Mouse (Mus musculus) embryonic facial prominence, embryonic 12.5 days (tissue): ENCODE measurements at regions not wholly inside any gene's neighbourhood (a gene's known extent, or its start where the extent isn't known, plus 50 kb on each side); places are given as distances from the start of the nearest gene placed in this dataset.

ENCODE experiments used
- ATAC-seq: fragments of 200-750 bp; cut with Nextera tagmentation; 2 replicates; pipeline ENCODE4 v1.8.0; 2017; ENCODE audit not compliant: insufficient number of reproducible peaks, insufficient read depth, low FRiP score, low TSS enrichment
- H3K27ac ChIP-seq: fragments of 300-500 bp; sonication (generic); 2 replicates; pipeline ENCODE4 v1.5.1; 2016; ENCODE audit warnings: mild to moderate bottlenecking
- H3K27me3 ChIP-seq: fragments of 300-500 bp; sonication (generic); 2 replicates; pipeline ENCODE4 v1.6.1; 2016; ENCODE audit warnings: mild to moderate bottlenecking, moderate library complexity
- H3K36me3 ChIP-seq: fragments of 300-500 bp; sonication (generic); 2 replicates; pipeline ENCODE4 v1.6.1; 2016; ENCODE audit warnings: mild to moderate bottlenecking
- H3K4me1 ChIP-seq: fragments of 300-500 bp; sonication (generic); 2 replicates; pipeline ENCODE4 v1.6.1; 2016
- H3K4me2 ChIP-seq: fragments of 300-500 bp; sonication (generic); replicated peaks from 2 replicates; pipeline ENCODE4 v1.6.1; 2016; ENCODE audit warnings: mild to moderate bottlenecking, moderate library complexity
- H3K4me3 ChIP-seq: fragments of 300-500 bp; sonication (generic); 2 replicates; pipeline ENCODE4 v1.5.1; 2016; ENCODE audit warnings: mild to moderate bottlenecking
- H3K9ac ChIP-seq: fragments of 300-500 bp; sonication (generic); 2 replicates; pipeline ENCODE4 v1.6.1; 2016; ENCODE audit warnings: mild to moderate bottlenecking, moderate library complexity
- H3K9me3 ChIP-seq: fragments of 300-500 bp; sonication (generic); 2 replicates; pipeline ENCODE4 v1.6.1; 2016; ENCODE audit warnings: mild to moderate bottlenecking, moderate library complexity
- WGBS: fragments of 180-500 bp; shearing (Covaris S2); methylation state at CpG from one replicate; pipeline ENCODE4 v1.1.7; 2016; 5-methylcytosine and 5-hydroxymethylcytosine counted together

GRCm38 (mm10) chr1:183756716-183757115 is 256.4 kb upstream of the Dusp10 start:
- no peak for ATAC-seq

GRCm38 (mm10) chr1:183763864-183764726 is 249.0 kb upstream of the Dusp10 start:
- Histone ChIP-seq H3K4me3 (no peak overlapping the region), H3K4me1 (no peaks in the 10 kb centered on the region), H3K9ac (no peak overlapping the region), H3K27me3 (no peaks in the 10 kb centered on the region), H3K27ac (no peak overlapping the region), H3K36me3 (no peaks in the 10 kb centered on the region), H3K9me3 (no peaks in the 10 kb centered on the region), H3K4me2 (no peak overlapping the region)
- 58% methylated on average over 11 of the region's 11 CpGs for WGBS
- ATAC-seq, result no peak

More at GRCm38 (mm10) chr1:183756716-183757115, 256.4 kb upstream of the Dusp10 start:
- Histone ChIP-seq H3K27me3 (no peaks in the 10 kb centered on the region), H3K4me3 (no peak overlapping the region), H3K27ac (no peak overlapping the region), H3K9me3 (no peaks in the 10 kb centered on the region), H3K36me3 (no peaks in the 10 kb centered on the region), H3K4me2 (no peak overlapping the region), H3K4me1 (no peaks in the 10 kb centered on the region), H3K9ac (no peak overlapping the region)
- WGBS, result 78% methylated on average over 8 of the region's 8 CpGs

GRCm38 (mm10) chr1:183772844-183773243 is 240.3 kb upstream of the Dusp10 start:
- 89% methylated on average over 6 of the region's 6 CpGs for WGBS
- no peaks in the 10 kb centered on the region for H3K4me1 ChIP-seq
- no peak overlapping the region for H3K4me2 ChIP-seq
- no peak for ATAC-seq
- no peak overlapping the region for H3K4me3 ChIP-seq
- H3K36me3 ChIP-seq, result no peaks in the 10 kb centered on the region
- H3K27ac ChIP-seq, result no peak overlapping the region
- no peaks in the 10 kb centered on the region for H3K27me3 ChIP-seq
- no peak overlapping the region for H3K9ac ChIP-seq
- no peaks in the 10 kb centered on the region for H3K9me3 ChIP-seq

GRCm38 (mm10) chr1:183780180-183780579 is 232.9 kb upstream of the Dusp10 start:
- no peaks in the 10 kb centered on the region for H3K4me1 ChIP-seq
- H3K36me3 ChIP-seq, result no peaks in the 10 kb centered on the region
- H3K9ac ChIP-seq, result no peak overlapping the region
- no peaks in the 10 kb centered on the region for H3K9me3 ChIP-seq
- H3K27ac ChIP-seq, result no peak overlapping the region
- no peaks in the 10 kb centered on the region for H3K27me3 ChIP-seq
- H3K4me3 ChIP-seq, result no peak overlapping the region
- WGBS, result 92% methylated on average over 9 of the region's 9 CpGs
- no peak overlapping the region for H3K4me2 ChIP-seq
- no peak for ATAC-seq

GRCm38 (mm10) chr1:183780779-183781178 is 232.3 kb upstream of the Dusp10 start:
- Histone ChIP-seq H3K9me3 (no peaks in the 10 kb centered on the region), H3K27ac (no peak overlapping the region), H3K4me2 (no peak overlapping the region), H3K4me1 (no peaks in the 10 kb centered on the region), H3K27me3 (no peaks in the 10 kb centered on the region), H3K4me3 (no peak overlapping the region), H3K36me3 (no peaks in the 10 kb centered on the region), H3K9ac (no peak overlapping the region)
- ATAC-seq, result no peak
- 42% methylated on average over 4 of the region's 4 CpGs for WGBS

- Histone ChIP-seq H3K4me2 (no peak overlapping the region), H3K9ac (no peak overlapping the region), H3K9me3 (no peaks in the 10 kb centered on the region), H3K36me3 (no peaks in the 10 kb centered on the region), H3K4me1 (no peaks in the 10 kb centered on the region), H3K27me3 (no peaks in the 10 kb centered on the region), H3K4me3 (no peak overlapping the region), H3K27ac (0 out of 2 replicates have a peak overlapping the region, but pooled peaks have one; percentile 19)
- no peak for ATAC-seq
- WGBS, result 44% methylated on average over 8 of the region's 8 CpGs
Measured at GRCm38 (mm10) chr1:183783440-183784130, 229.5 kb upstream of the Dusp10 start.

GRCm38 (mm10) chr1:183792230-183792813 is 220.8 kb upstream of the Dusp10 start:
- ATAC-seq, result no peak
- Histone ChIP-seq H3K4me3 (no peak overlapping the region), H3K4me2 (no peak overlapping the region), H3K9me3 (no peaks in the 10 kb centered on the region), H3K27ac (no peak overlapping the region), H3K27me3 (no peaks in the 10 kb centered on the region), H3K9ac (no peak overlapping the region), H3K36me3 (no peaks in the 10 kb centered on the region), H3K4me1 (peaks cover 6% of the 10 kb centered on the region; the same call in 1 of the 2 replicates)
- 75% methylated on average over 7 of the region's 7 CpGs for WGBS

GRCm38 (mm10) chr1:183793324-183793723 is 219.8 kb upstream of the Dusp10 start:
- Histone ChIP-seq H3K4me3 (no peak overlapping the region), H3K4me1 (peaks cover 6% of the 10 kb centered on the region; the same call in 1 of the 2 replicates), H3K9me3 (no peaks in the 10 kb centered on the region), H3K27ac (no peak overlapping the region), H3K27me3 (no peaks in the 10 kb centered on the region), H3K36me3 (no peaks in the 10 kb centered on the region), H3K9ac (no peak overlapping the region), H3K4me2 (no peak overlapping the region)
- 80% methylated on average over 4 of the region's 4 CpGs for WGBS
- ATAC-seq, result no peak

GRCm38 (mm10) chr1:183793913-183794445 is 219.1 kb upstream of the Dusp10 start:
- Histone ChIP-seq H3K4me2 (no peak overlapping the region), H3K27ac (no peak overlapping the region), H3K27me3 (no peaks in the 10 kb centered on the region), H3K36me3 (no peaks in the 10 kb centered on the region), H3K4me1 (peaks cover 6% of the 10 kb centered on the region; the same call in 1 of the 2 replicates), H3K4me3 (no peak overlapping the region), H3K9ac (no peak overlapping the region), H3K9me3 (no peaks in the 10 kb centered on the region)
- ATAC-seq, result no peak
- WGBS, result 45% methylated on average over 8 of the region's 8 CpGs

GRCm38 (mm10) chr1:183802351-183802750 is 210.8 kb upstream of the Dusp10 start:
- no peaks in the 10 kb centered on the region for H3K9me3 ChIP-seq
- no peak overlapping the region for H3K27ac ChIP-seq
- no peak overlapping the region for H3K4me3 ChIP-seq
- no peaks in the 10 kb centered on the region for H3K27me3 ChIP-seq
- no peak overlapping the region for H3K9ac ChIP-seq
- H3K36me3 ChIP-seq, result no peaks in the 10 kb centered on the region
- no peak for ATAC-seq
- no peak overlapping the region for H3K4me2 ChIP-seq
- H3K4me1 ChIP-seq, result 0 out of 2 replicates have a peak, but pooled peaks cover 1% of the 10 kb centered on the region
- 73% methylated on average over 4 of the region's 4 CpGs for WGBS

- ATAC-seq, result no peak
- no peaks in the 10 kb centered on the region for H3K27me3 ChIP-seq
- no peaks in the 10 kb centered on the region for H3K36me3 ChIP-seq
- H3K4me2 ChIP-seq, result no peak overlapping the region
- no peaks in the 10 kb centered on the region for H3K9me3 ChIP-seq
- WGBS, result 89% methylated on average over 5 of the region's 5 CpGs
- H3K9ac ChIP-seq, result no peak overlapping the region
- H3K4me3 ChIP-seq, result no peak overlapping the region
- H3K27ac ChIP-seq, result no peak overlapping the region
- H3K4me1 ChIP-seq, result peaks cover 9% of the 10 kb centered on the region; the same call in 1 of the 2 replicates
Measured at GRCm38 (mm10) chr1:183803357-183803756, 209.7 kb upstream of the Dusp10 start.
